Mouse (Mus musculus) embryonic fibroblast, embryonic 13.5 days (primary cell): ENCODE measurements around the gene Rsf1. TPM values are rescaled to one million over a fixed set of nuclear protein-coding genes. Genes with fewer than 3 reads are reported as not detected.

Source experiments
- H3K27ac ChIP-seq: 2 replicates; pipeline ENCODE4 v1.5.1; 2012; ENCODE audit warnings: low read length, control low read depth, inconsistent platforms; ENCODE audit not compliant: insufficient read depth
- H3K4me1 ChIP-seq: 2 replicates; pipeline ENCODE4 v1.6.1; 2011; ENCODE audit warnings: low read length; ENCODE audit not compliant: control insufficient read depth, insufficient read depth
- H3K4me3 ChIP-seq: 2 replicates; pipeline ENCODE4 v1.5.1; 2011; ENCODE audit warnings: mild to moderate bottlenecking, control low read depth, low read length; ENCODE audit not compliant: insufficient read depth
- CTCF ChIP-seq: IDR thresholded peaks from 2 replicates; pipeline ENCODE4 v1.5.1; 2011; ENCODE audit warnings: mild to moderate bottlenecking, control low read depth, low read length, moderate library complexity, borderline replicate concordance; ENCODE audit not compliant: insufficient read depth
- POLR2A ChIP-seq: IDR thresholded peaks from 2 replicates; pipeline ENCODE4 v1.6.1; 2011; ENCODE audit warnings: low read depth, mild to moderate bottlenecking, control low read depth, low read length, moderate library complexity
- polyA plus RNA-seq: library from polyadenylated mRNA; stranded (reverse); fragments of >200 nt; gene quantifications from 2 replicates; pipeline ENCODE4 v1.2.4, GENCODE M21; 2011; ENCODE audit warnings: low read depth; ENCODE audit not compliant: missing spikeins, insufficient read length

Rsf1 gene
- polyA plus RNA-seq, 1 experiment, result 24.2 TPM

DNA sequence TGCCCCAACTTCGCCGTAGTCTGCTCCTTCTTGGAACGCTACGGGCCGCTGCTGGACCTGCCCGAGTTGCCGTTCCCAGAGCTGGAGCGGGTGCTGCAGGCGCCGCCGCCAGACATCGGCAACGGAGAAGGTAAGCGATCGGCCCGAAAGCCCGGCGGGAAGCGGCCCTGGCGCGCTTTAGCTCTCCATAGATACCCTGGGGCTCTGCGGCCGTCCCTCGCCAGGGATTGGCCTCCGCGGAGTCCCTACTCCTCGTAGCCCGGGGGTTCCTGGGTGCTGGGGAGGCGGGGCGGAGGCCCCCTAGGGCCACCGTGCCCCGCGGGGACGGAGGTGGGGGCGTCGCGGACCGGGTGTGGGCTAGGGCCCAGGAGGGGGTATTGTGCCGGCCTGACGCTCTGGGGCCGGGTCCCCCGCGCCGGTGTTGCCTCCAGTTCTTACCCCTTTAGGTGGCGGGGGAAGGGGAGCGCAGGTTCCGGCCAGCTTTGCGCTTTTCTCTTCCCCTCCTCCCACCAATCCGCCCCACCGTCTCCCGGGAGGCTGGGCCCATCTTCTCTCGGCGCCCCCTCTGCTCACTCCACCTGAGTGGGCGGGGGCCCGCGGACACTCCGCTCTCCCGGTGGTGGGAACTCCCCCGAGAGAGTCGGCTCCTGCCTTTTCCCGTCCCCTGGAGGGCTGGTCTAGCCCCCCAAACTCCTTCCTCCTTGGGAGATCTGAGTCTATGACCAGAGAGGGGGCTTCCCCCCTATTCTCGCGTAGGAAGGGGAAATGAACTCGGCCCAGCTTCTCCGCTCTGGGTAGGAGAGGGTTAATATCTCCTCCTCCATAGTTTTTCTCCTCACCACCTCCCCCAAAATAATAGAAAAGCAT, 520 bp downstream of the Rsf1 start:
- peak overlapping the region; percentile 92 for H3K27ac ChIP-seq
- H3K4me3 ChIP-seq, result peak overlapping the region; percentile 91
- no peaks in the 10 kb centered on the region for H3K4me1 ChIP-seq
- no peak; the same call in 1 of the 2 replicates for TF ChIP-seq POLR2A
- TF ChIP-seq CTCF, result no peak

DNA sequence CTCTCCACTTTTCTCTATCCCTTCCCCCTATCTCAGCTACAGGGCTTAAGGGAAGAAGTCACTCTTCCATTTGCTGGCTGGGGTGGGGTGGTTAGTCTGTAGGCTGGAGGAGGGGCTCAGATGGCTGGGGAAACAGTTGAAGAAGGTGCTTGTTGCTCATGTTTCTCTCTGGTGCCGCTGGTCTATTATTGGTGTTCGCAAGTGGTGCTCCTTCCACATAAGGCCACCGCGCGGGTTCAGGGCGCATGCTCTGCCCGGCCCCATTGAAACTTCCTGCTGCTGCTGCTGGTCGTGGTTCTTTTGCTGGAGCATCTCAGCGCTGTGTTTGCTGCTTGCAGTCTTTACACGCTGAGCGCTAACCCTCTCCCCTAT, 1.1 kb downstream of the Rsf1 start:
- peak overlapping the region; percentile 91 for H3K4me3 ChIP-seq
- H3K27ac ChIP-seq, result peak overlapping the region; percentile 92
- TF ChIP-seq POLR2A (peak; percentile 74), CTCF (no peak)
- H3K4me1 ChIP-seq, result no peaks in the 10 kb centered on the region

DNA sequence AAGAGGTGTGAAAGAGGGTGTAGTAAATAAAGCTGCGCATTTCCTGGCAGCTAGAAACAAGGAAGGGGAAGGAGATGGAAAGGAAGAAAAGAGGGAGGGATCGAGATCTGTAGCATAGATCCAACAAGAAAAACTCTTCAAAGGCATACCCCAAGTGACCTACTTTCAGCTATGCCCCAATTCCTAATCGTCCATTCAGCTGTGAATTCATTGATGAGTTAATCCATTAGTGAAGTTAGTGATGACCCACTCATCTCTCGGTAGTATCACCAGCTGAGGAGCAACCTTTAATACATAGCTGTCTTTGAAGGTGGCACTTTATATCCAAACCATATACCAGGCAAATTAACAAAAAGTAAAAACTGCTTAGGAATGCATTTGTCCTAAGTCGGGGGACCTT, 8.8 kb downstream of the Rsf1 start:
- H3K27ac ChIP-seq, result no peak overlapping the region
- TF ChIP-seq POLR2A, result no peak
- no peak for TF ChIP-seq CTCF
- no peaks in the 10 kb centered on the region for H3K4me1 ChIP-seq
- H3K4me3 ChIP-seq, result no peak overlapping the region

DNA sequence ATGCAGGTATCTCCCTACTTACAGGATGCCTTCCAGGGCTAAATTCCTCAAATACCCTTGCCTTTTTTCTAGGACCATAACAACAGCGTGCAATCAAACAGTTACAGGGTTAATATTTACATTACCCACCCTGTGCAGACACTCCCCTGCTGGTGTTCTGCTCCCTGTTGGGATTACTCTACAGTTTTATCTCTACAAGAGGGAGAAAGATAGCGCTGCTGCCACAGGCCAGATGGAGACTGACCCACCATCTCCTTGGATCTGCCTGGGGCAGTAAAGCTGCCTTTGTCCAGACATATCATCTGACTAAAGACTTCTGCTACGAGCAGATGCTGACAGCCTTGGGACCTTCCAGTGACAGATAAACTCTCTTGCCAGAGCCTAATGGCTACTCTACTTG, 10.8 kb downstream of the Rsf1 start:
- no peak for TF ChIP-seq CTCF
- TF ChIP-seq POLR2A, result no peak
- H3K4me1 ChIP-seq, result no peaks in the 10 kb centered on the region
- H3K27ac ChIP-seq, result no peak overlapping the region
- no peak overlapping the region for H3K4me3 ChIP-seq

DNA sequence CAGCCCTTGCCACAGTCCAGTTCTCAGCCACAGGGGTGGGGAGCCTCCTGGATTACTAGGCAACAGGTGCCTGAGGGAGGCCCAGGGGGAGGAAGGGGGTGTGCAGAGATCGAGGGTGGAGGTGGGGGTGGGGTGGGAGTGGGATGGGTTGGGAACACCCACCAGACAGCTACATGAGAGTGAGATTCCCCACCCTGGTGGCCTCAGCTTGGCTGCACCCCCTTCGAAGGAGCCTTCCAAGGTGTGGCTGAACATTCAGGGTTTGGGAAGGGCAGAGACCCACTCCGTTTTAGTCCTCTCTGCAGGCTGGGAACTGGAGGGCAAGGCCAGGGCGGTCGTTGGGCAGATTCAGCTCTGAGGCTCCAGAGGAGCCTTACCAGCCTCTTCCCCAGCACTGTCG, 11.6 kb downstream of the Rsf1 start:
- Histone ChIP-seq H3K4me3 (no peak overlapping the region), H3K27ac (no peak overlapping the region), H3K4me1 (no peaks in the 10 kb centered on the region)
- no peak for TF ChIP-seq POLR2A
- no peak for TF ChIP-seq CTCF

DNA sequence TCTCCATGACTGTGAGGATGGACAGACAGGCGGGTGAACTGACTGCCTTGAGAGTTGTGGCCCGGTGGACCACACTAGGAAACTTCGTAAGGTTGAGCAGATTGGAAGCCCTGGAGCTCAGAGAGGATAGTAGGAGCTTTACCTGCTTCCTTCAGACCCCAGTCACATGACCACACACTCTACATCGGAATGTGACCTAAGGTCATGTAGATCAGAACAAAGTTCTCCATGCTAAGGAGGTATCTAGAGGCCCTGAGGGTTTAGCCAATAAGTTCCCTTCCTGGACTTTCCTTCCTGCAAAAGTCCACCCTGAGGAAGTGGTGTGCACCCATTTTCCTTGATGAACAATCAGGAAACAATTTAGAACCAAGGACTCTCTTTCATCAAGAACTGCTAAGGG, 12.7 kb downstream of the Rsf1 start:
- Histone ChIP-seq H3K4me3 (no peak overlapping the region), H3K4me1 (no peaks in the 10 kb centered on the region), H3K27ac (no peak overlapping the region)
- TF ChIP-seq CTCF (no peak), POLR2A (no peak)

DNA sequence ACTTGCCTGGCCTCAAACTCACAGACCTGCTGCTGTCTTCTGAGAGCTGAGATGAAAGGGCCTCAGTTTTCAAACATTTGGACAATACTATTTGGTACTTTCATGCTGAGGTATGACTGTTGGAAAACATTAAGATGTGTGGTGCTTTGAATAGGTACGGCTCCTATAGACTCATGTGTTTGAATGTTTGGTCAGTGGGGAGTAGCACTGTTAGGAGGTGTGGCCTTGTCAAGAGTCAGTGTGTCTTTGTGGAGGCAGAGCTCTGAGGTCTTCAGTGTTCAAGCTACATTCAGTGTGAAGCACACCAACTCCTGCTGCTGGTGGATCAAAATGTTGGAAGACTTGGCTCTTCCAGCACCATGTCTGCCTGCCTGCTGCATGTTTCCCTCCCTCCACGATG, 13.8 kb downstream of the Rsf1 start:
- Histone ChIP-seq H3K27ac (no peak overlapping the region), H3K4me3 (no peak overlapping the region), H3K4me1 (no peaks in the 10 kb centered on the region)
- TF ChIP-seq POLR2A, result no peak
- no peak for TF ChIP-seq CTCF

DNA sequence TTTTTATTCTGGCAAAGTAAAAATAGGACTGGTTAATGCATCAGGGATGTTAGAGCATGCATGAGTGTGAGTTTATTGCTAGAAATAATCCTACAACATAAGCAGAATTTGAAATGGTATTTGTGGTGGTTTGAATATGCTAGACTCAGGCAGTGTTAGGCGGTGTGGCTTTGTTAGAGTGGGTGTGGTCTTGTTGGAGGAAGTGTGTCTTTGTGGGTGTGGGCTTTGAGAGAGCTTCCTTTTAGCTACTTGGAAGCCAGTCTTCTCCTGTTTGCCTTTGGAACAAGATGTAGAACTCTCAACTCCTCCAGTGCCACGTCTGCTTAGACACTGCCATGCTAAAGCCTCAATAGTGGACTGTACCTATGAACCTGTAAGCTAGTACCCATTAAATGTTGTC, 18.9 kb downstream of the Rsf1 start:
- no peak overlapping the region for H3K27ac ChIP-seq
- TF ChIP-seq POLR2A, result no peak
- no peak for TF ChIP-seq CTCF
- no peak overlapping the region for H3K4me3 ChIP-seq
- no peaks in the 10 kb centered on the region for H3K4me1 ChIP-seq

DNA sequence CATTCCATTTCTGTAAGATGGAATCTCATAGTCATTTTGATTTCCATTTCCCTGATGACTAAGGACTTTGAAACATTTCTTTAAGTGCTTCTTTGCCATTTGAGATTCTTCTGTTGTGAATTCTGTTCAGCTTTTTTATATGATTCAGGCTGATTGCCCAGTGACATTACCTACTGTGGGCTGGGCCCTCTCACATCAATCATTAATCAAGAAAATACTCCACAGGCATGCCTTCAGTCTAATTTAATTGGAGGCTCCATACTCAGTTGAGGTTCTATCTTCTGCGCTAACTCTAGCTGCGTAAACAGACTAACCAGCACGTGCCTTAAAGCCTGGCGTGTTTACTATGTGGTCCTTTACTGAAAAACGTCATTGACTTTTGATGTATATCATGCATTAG, 41.7 kb downstream of the Rsf1 start:
- Histone ChIP-seq H3K27ac (no peak overlapping the region; the same call in 1 of the 2 replicates), H3K4me1 (no peaks in the 10 kb centered on the region), H3K4me3 (no peak overlapping the region)
- no peak for TF ChIP-seq POLR2A
- TF ChIP-seq CTCF, result no peak

DNA sequence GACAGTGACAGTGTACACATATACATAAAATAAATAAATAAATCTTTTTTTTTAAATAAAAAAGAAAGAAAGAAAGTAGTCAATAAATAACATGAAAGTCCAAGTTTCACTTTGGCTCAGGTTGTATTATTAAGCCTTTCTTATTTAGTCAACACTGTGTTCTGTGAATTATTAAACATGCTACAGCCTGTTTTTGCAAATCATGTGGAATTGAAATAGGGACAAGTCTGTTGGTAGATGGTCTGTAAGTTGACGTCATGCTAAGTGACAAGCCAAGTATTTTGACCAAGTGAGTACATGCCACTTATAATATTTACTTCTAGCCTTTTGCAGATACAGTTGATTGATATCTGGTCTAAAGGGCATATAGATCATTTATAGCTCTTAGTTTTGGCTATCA, 43.0 kb downstream of the Rsf1 start:
- Histone ChIP-seq H3K4me3 (no peak overlapping the region), H3K4me1 (no peaks in the 10 kb centered on the region)
- TF ChIP-seq POLR2A (no peak), CTCF (no peak)

DNA sequence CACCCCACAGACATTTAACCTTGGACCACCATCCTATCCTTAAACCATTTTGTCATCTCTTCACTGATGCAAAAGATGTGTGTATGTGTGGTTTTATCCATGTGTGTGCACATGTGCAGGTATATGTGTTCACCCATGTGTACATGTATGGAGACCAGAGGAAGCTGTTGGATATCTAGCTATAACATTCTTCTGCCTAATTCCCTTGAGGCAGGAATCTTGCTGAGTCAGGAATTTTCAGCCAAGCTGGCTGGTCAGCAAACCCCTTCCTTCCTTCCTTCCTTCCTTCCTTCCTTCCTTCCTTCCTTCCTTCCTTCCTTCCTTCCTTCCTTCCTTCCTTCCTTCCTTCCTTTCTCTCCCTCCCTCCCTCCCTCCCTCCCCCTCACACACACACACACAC, 43.7 kb downstream of the Rsf1 start:
- TF ChIP-seq CTCF, result no peak
- TF ChIP-seq POLR2A, result no peak
- no peak overlapping the region for H3K27ac ChIP-seq
- no peak overlapping the region for H3K4me3 ChIP-seq
- no peaks in the 10 kb centered on the region for H3K4me1 ChIP-seq

More for the DNA sequence above, 43.0 kb downstream of the Rsf1 start:
- H3K27ac ChIP-seq, result no peak overlapping the region
